Mouse (Mus musculus): ENCODE measurements at regions not wholly inside any gene's neighbourhood (a gene's known extent, or its start where the extent isn't known, plus 50 kb on each side); places are given as distances from the start of the nearest gene placed in this dataset.

GRCm38 (mm10) chr1:186177019-186177418 lies 59.9 kb upstream of the Lyplal1 start:
- no peaks in the 10 kb centered on the region for H3K27me3 ChIP-seq (ENCODE audit: control insufficient read depth, insufficient read depth, low read length)
- TF ChIP-seq POLR2A (IDR thresholded peaks at IDR 0.05; ENCODE audit: borderline replicate concordance, insufficient read depth, low read length) (no peak), CTCF (IDR thresholded peaks at IDR 0.05; ENCODE audit: borderline replicate concordance, insufficient read depth, low read depth, low read length) (no peak)
- H3K27ac ChIP-seq (ENCODE audit: insufficient read depth, low read length): no peak overlapping the region
- H3K4me3 ChIP-seq (replicated peaks; ENCODE audit: insufficient read depth, low read depth, low read length): no peak overlapping the region
- WGBS: 79% methylated on average over 3 of the region's 3 CpGs
- no peaks in the 10 kb centered on the region for H3K4me1 ChIP-seq (ENCODE audit: control insufficient read depth, insufficient read depth, low read length)
- DNase-seq: no peak

GRCm38 (mm10) chr1:186173472-186174014 lies 56.4 kb upstream of the Lyplal1 start:
- TF ChIP-seq CTCF (IDR thresholded peaks at IDR 0.05; ENCODE audit: borderline replicate concordance, insufficient read depth, low read depth, low read length): no peak
- TF ChIP-seq POLR2A (IDR thresholded peaks at IDR 0.05; ENCODE audit: borderline replicate concordance, insufficient read depth, low read length): no peak
- H3K27ac ChIP-seq (ENCODE audit: insufficient read depth, low read length): no peak overlapping the region
- no peak overlapping the region for H3K4me3 ChIP-seq (replicated peaks; ENCODE audit: insufficient read depth, low read depth, low read length)
- H3K4me1 ChIP-seq (ENCODE audit: control insufficient read depth, insufficient read depth, low read length): no peaks in the 10 kb centered on the region
- no peaks in the 10 kb centered on the region for H3K27me3 ChIP-seq (ENCODE audit: control insufficient read depth, insufficient read depth, low read length)
- no peak for DNase-seq
- WGBS: 86% methylated on average over 8 of the region's 8 CpGs

- 72% methylated on average over 6 of the region's 6 CpGs for WGBS
- no peak overlapping the region for H3K27ac ChIP-seq (ENCODE audit: insufficient read depth, low read length)
- no peak overlapping the region for H3K4me3 ChIP-seq (replicated peaks; ENCODE audit: insufficient read depth, low read depth, low read length)
- H3K27me3 ChIP-seq (ENCODE audit: control insufficient read depth, insufficient read depth, low read length): no peaks in the 10 kb centered on the region
- DNase-seq: no peak
- TF ChIP-seq POLR2A (IDR thresholded peaks at IDR 0.05; ENCODE audit: borderline replicate concordance, insufficient read depth, low read length) (no peak), CTCF (IDR thresholded peaks at IDR 0.05; ENCODE audit: borderline replicate concordance, insufficient read depth, low read depth, low read length) (no peak)
- no peaks in the 10 kb centered on the region for H3K4me1 ChIP-seq (ENCODE audit: control insufficient read depth, insufficient read depth, low read length)
Observed at GRCm38 (mm10) chr1:186171691-186172090, 54.6 kb upstream of the Lyplal1 start.

Measured in cerebellum, adult 2 months (tissue).